Mouse (Mus musculus): ENCODE measurements around the gene Cables2.

- TF ChIP-seq POLR2A (IDR thresholded peaks at IDR 0.05; ENCODE audit: insufficient read depth, low read depth, low read length) (no peak), EP300 (IDR thresholded peaks at IDR 0.05; ENCODE audit: insufficient read depth, low read depth, low read length) (no peak)
These were observed 1.2 kb upstream of the Cables2 start for GRCm38 (mm10) chr2:180274523-180274922.
